Mouse (Mus musculus): Measurements from ENCODE around the gene Mrgprf. TPM values are rescaled to one million over a fixed set of nuclear protein-coding genes. Genes with fewer than 3 reads are reported as not detected.

Gene Mrgprf
- polyA plus RNA-seq, 1 experiment from 2014 or later: 0.28 TPM

- Histone ChIP-seq H3K4me1 (ENCODE audit: control insufficient read depth, low read depth, low read length) (no peaks in the 10 kb centered on the region; the same call in 1 of the 2 replicates), H3K4me3 (ENCODE audit: low read depth, low read length) (no peak overlapping the region), H3K9ac (ENCODE audit: low read depth, low read length) (no peak overlapping the region), H3K27ac (ENCODE audit: low read length) (no peak overlapping the region), H3K36me3 (ENCODE audit: control insufficient read depth, insufficient read depth) (no peaks in the 10 kb centered on the region), H3K9me3 (replicated peaks; ENCODE audit: control insufficient read depth, low read length) (no peaks in the 10 kb centered on the region), H3K27me3 (ENCODE audit: control insufficient read depth, insufficient read depth, low read depth, low read length) (no peaks in the 10 kb centered on the region), H3K4me2 (ENCODE audit: low read depth, low read length) (no peak overlapping the region)
- no peak for ATAC-seq (ENCODE audit: low read depth)
- WGBS (ENCODE audit: insufficient replicate concordance): 73% methylated on average over 10 of the region's 10 CpGs
These were observed 7.0 kb downstream of the Mrgprf start for GRCm38 (mm10) chr7:145307636-145308035.

- Histone ChIP-seq H3K36me3 (ENCODE audit: control insufficient read depth, insufficient read depth) (no peaks in the 10 kb centered on the region), H3K4me3 (ENCODE audit: low read depth, low read length) (no peak overlapping the region), H3K4me2 (ENCODE audit: low read depth, low read length) (no peak overlapping the region), H3K9ac (ENCODE audit: low read depth, low read length) (no peak overlapping the region), H3K9me3 (replicated peaks; ENCODE audit: control insufficient read depth, low read length) (no peaks in the 10 kb centered on the region), H3K4me1 (ENCODE audit: control insufficient read depth, low read depth, low read length) (no peaks in the 10 kb centered on the region), H3K27me3 (ENCODE audit: control insufficient read depth, insufficient read depth, low read depth, low read length) (no peaks in the 10 kb centered on the region), H3K27ac (ENCODE audit: low read length) (no peak overlapping the region)
- ATAC-seq (ENCODE audit: low read depth): no peak
- 56% methylated on average over 30 of the region's 30 CpGs for WGBS (ENCODE audit: insufficient replicate concordance)
These were observed 7.5 kb downstream of the Mrgprf start for GRCm38 (mm10) chr7:145308061-145308675.

DNA sequence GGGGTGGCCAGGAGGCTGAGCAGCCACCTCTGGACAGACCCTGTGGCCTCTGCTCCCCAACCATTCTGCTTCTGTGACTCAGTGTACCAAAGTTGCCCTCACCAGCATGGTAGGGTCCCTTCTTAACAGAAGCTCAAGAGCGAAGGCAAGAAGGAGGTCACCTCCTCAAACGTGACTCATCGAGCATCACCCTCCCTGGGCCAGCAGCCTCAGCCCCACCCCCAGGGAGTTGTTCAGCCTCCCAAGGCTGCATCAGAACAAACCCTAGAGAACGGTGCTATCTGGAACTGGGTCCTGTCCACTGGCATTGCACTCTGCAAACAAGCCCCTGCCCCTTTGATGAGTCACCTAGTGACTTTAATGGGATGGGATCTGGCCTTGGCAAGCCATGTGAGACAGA, 8.2 kb downstream of the Mrgprf start:
- no peak overlapping the region for H3K27ac ChIP-seq (ENCODE audit: low read length)
- no peaks in the 10 kb centered on the region for H3K4me1 ChIP-seq (ENCODE audit: control insufficient read depth, low read depth, low read length)
- no peaks in the 10 kb centered on the region for H3K27me3 ChIP-seq (ENCODE audit: control insufficient read depth, insufficient read depth, low read depth, low read length)
- WGBS (ENCODE audit: insufficient replicate concordance): 64% methylated on average over 4 of the region's 4 CpGs
- H3K9me3 ChIP-seq (replicated peaks; ENCODE audit: control insufficient read depth, low read length): no peaks in the 10 kb centered on the region
- ATAC-seq (ENCODE audit: low read depth): no peak
- H3K4me3 ChIP-seq (ENCODE audit: low read depth, low read length): no peak overlapping the region
- H3K4me2 ChIP-seq (ENCODE audit: low read depth, low read length): no peak overlapping the region
- H3K9ac ChIP-seq (ENCODE audit: low read depth, low read length): no peak overlapping the region
- no peaks in the 10 kb centered on the region for H3K36me3 ChIP-seq (ENCODE audit: control insufficient read depth, insufficient read depth)

DNA sequence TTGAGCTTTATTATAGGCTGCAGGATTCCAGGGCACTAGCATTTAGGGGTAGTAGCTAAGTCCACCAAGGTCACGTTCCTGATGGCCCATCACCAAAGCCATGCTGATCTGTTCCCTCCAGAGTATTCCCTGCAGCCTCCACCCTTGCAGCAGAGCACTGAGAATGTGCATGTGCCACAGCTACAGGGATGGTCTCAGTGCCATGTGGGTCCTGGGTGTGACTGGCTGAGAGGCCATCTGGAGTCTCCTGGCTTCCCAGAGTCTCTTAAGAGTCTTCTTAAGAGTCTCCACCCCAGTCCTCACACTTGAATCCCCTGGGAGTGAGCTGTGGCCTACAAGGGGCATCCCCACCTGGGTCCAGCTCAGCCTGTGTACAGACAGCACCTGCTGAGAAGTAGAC, 9.2 kb downstream of the Mrgprf start:
- H3K36me3 ChIP-seq (ENCODE audit: control insufficient read depth, insufficient read depth): no peaks in the 10 kb centered on the region
- no peaks in the 10 kb centered on the region for H3K4me1 ChIP-seq (ENCODE audit: control insufficient read depth, low read depth, low read length)
- H3K9ac ChIP-seq (ENCODE audit: low read depth, low read length): no peak overlapping the region
- H3K27ac ChIP-seq (ENCODE audit: low read length): no peak overlapping the region
- 50% methylated on average over 1 of the region's 1 CpGs for WGBS (ENCODE audit: insufficient replicate concordance)
- H3K4me2 ChIP-seq (ENCODE audit: low read depth, low read length): no peak overlapping the region
- no peak overlapping the region for H3K4me3 ChIP-seq (ENCODE audit: low read depth, low read length)
- no peaks in the 10 kb centered on the region for H3K27me3 ChIP-seq (ENCODE audit: control insufficient read depth, insufficient read depth, low read depth, low read length)
- ATAC-seq (ENCODE audit: low read depth): no peak
- no peaks in the 10 kb centered on the region for H3K9me3 ChIP-seq (replicated peaks; ENCODE audit: control insufficient read depth, low read length)

DNA sequence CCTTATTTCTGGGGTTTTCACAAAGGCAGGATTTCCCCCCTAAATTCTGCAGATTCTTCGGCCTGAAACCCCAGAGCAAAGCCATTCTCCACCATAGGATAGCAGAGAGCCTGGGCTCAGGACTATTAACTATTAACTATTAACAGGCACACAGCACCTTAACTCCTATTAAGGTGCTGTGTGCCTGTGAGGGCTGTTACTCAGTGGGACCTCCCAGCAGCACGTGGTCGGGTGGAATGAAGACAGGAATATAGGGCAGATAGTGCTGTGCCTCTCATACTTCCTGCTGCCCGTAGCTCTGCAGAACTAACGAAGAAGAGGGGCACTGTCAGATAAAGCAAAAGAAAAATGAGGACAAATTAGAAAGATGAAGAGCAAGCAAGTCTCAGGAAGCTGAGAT, 9.9 kb downstream of the Mrgprf start:
- Histone ChIP-seq H3K9me3 (replicated peaks; ENCODE audit: control insufficient read depth, low read length) (no peaks in the 10 kb centered on the region), H3K27ac (ENCODE audit: low read length) (no peak overlapping the region), H3K4me3 (ENCODE audit: low read depth, low read length) (no peak overlapping the region), H3K36me3 (ENCODE audit: control insufficient read depth, insufficient read depth) (no peaks in the 10 kb centered on the region), H3K27me3 (ENCODE audit: control insufficient read depth, insufficient read depth, low read depth, low read length) (no peaks in the 10 kb centered on the region), H3K9ac (ENCODE audit: low read depth, low read length) (no peak overlapping the region), H3K4me1 (ENCODE audit: control insufficient read depth, low read depth, low read length) (no peaks in the 10 kb centered on the region), H3K4me2 (ENCODE audit: low read depth, low read length) (no peak overlapping the region)
- WGBS (ENCODE audit: insufficient replicate concordance): 27% methylated on average over 5 of the region's 5 CpGs
- ATAC-seq (ENCODE audit: low read depth): no peak

GRCm38 (mm10) chr7:145312137-145312536, 11.5 kb downstream of the Mrgprf start:
- 61% methylated on average over 3 of the region's 3 CpGs for WGBS (ENCODE audit: insufficient replicate concordance)
- H3K9ac ChIP-seq (ENCODE audit: low read depth, low read length): no peak overlapping the region
- no peaks in the 10 kb centered on the region for H3K36me3 ChIP-seq (ENCODE audit: control insufficient read depth, insufficient read depth)
- no peak for ATAC-seq (ENCODE audit: low read depth)
- H3K4me2 ChIP-seq (ENCODE audit: low read depth, low read length): no peak overlapping the region
- H3K4me3 ChIP-seq (ENCODE audit: low read depth, low read length): no peak overlapping the region
- H3K27ac ChIP-seq (ENCODE audit: low read length): no peak overlapping the region
- no peaks in the 10 kb centered on the region for H3K9me3 ChIP-seq (replicated peaks; ENCODE audit: control insufficient read depth, low read length)
- no peaks in the 10 kb centered on the region for H3K4me1 ChIP-seq (ENCODE audit: control insufficient read depth, low read depth, low read length)
- no peaks in the 10 kb centered on the region for H3K27me3 ChIP-seq (ENCODE audit: control insufficient read depth, insufficient read depth, low read depth, low read length)

- no peak within 1 kb of the TSS for H3K4me2 ChIP-seq (ENCODE audit: low read depth, low read length)
- no peaks in the 10 kb centered on the region for H3K27me3 ChIP-seq (ENCODE audit: control insufficient read depth, insufficient read depth, low read depth, low read length)
- ATAC-seq (ENCODE audit: low read depth): no peak
- no peak within 1 kb of the TSS for H3K4me3 ChIP-seq (ENCODE audit: low read depth, low read length)
- H3K36me3 ChIP-seq (ENCODE audit: control insufficient read depth, insufficient read depth): no peaks in the 10 kb centered on the region
- WGBS (ENCODE audit: insufficient replicate concordance): 73% methylated on average over 6 of the region's 6 CpGs
- H3K4me1 ChIP-seq (ENCODE audit: control insufficient read depth, low read depth, low read length): no peaks in the 10 kb centered on the region
- H3K27ac ChIP-seq (ENCODE audit: low read length): no peak within 1 kb of the TSS
- H3K9ac ChIP-seq (ENCODE audit: low read depth, low read length): no peak within 1 kb of the TSS
- H3K9me3 ChIP-seq (replicated peaks; ENCODE audit: control insufficient read depth, low read length): no peaks in the 10 kb centered on the region
These were observed 14.3 kb downstream of the Mrgprf start, which contains the start of gene Mrgprd for GRCm38 (mm10) chr7:145314785-145315411. Mrgprd (plus strand) TSS chr7:145314835.

GRCm38 (mm10) chr7:145317522-145317921, 16.9 kb downstream of the Mrgprf start:
- Histone ChIP-seq H3K27ac (ENCODE audit: low read length) (no peak overlapping the region), H3K4me2 (ENCODE audit: low read depth, low read length) (no peak overlapping the region), H3K27me3 (ENCODE audit: control insufficient read depth, insufficient read depth, low read depth, low read length) (no peaks in the 10 kb centered on the region), H3K4me1 (ENCODE audit: control insufficient read depth, low read depth, low read length) (no peaks in the 10 kb centered on the region), H3K36me3 (ENCODE audit: control insufficient read depth, insufficient read depth) (no peaks in the 10 kb centered on the region), H3K9me3 (replicated peaks; ENCODE audit: control insufficient read depth, low read length) (no peaks in the 10 kb centered on the region), H3K4me3 (ENCODE audit: low read depth, low read length) (no peak overlapping the region), H3K9ac (ENCODE audit: low read depth, low read length) (no peak overlapping the region)
- ATAC-seq (ENCODE audit: low read depth): no peak
- 59% methylated on average over 4 of the region's 4 CpGs for WGBS (ENCODE audit: insufficient replicate concordance)

- Histone ChIP-seq H3K9ac (ENCODE audit: low read depth, low read length) (no peak overlapping the region), H3K36me3 (ENCODE audit: control insufficient read depth, insufficient read depth) (no peaks in the 10 kb centered on the region), H3K4me3 (ENCODE audit: low read depth, low read length) (no peak overlapping the region), H3K27ac (ENCODE audit: low read length) (no peak overlapping the region), H3K9me3 (replicated peaks; ENCODE audit: control insufficient read depth, low read length) (no peaks in the 10 kb centered on the region), H3K4me2 (ENCODE audit: low read depth, low read length) (no peak overlapping the region), H3K4me1 (ENCODE audit: control insufficient read depth, low read depth, low read length) (no peaks in the 10 kb centered on the region), H3K27me3 (ENCODE audit: control insufficient read depth, insufficient read depth, low read depth, low read length) (no peaks in the 10 kb centered on the region)
- 30% methylated on average over 3 of the region's 3 CpGs for WGBS (ENCODE audit: insufficient replicate concordance)
- no peak for ATAC-seq (ENCODE audit: low read depth)
These were observed 18.9 kb downstream of the Mrgprf start for GRCm38 (mm10) chr7:145319481-145319880.

Data from liver, embryonic 16.5 days (tissue).